Mouse (Mus musculus): ENCODE data around the gene 4930524J08Rik.

The 4930524J08Rik gene

GRCm38 (mm10) chr5:100005431-100005830, 26.6 kb downstream of the 4930524J08Rik start:
- no peak for DNase-seq (ENCODE audit: low read depth, low spot score)

GRCm38 (mm10) chr5:100005896-100006295, 27.0 kb downstream of the 4930524J08Rik start:
- no peak for DNase-seq (ENCODE audit: low read depth, low spot score)

GRCm38 (mm10) chr5:100006324-100007039, 27.6 kb downstream of the 4930524J08Rik start:
- DNase-seq (ENCODE audit: low read depth, low spot score), result no peak

- peak; percentile 89 for DNase-seq (ENCODE audit: low read depth, low spot score)
Observed at GRCm38 (mm10) chr5:100007040-100007375, 28.1 kb downstream of the 4930524J08Rik start.

DNA sequence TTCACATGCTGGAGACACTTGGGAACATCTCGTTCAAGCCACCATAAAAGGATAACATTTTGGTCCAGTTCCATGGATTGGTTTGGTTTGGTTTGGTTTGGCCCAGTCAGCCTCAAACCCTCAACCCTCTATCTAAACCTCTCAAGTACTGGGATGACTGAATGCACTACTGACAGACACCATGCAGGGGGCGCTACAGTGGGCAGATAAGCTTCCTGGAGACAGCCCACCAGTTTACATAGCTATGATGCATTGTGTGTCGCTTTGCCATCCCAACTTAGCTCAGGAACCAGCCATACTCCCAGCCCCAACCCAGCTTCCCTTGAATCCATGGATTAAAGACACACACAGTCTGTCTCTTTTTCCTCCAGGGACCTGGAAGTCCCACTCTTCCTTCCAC, 29.6 kb downstream of the 4930524J08Rik start:
- DNase-seq (ENCODE audit: low read depth, low spot score), result peak; percentile 49

DNA sequence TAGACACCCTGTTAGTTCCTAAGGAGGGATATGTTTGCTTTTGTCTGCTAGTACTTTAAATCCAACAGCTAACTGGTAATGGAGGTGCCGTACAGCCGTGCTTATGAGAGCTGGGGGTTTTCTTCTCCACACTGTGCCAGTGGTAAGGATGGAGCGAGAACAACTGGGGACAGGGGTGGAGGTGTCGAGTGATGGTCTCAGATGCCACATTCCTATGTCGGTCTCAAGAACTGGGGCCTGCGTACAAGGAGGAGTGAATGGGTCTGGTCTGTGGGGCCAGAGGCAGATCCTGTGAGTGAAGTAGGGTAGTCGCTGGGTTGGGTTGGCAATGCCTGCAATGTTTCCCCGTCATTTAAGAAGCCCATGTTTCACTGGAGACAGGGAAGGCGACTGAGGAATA, 33.7 kb downstream of the 4930524J08Rik start:
- no peak for DNase-seq (ENCODE audit: low read depth, low spot score)

DNA sequence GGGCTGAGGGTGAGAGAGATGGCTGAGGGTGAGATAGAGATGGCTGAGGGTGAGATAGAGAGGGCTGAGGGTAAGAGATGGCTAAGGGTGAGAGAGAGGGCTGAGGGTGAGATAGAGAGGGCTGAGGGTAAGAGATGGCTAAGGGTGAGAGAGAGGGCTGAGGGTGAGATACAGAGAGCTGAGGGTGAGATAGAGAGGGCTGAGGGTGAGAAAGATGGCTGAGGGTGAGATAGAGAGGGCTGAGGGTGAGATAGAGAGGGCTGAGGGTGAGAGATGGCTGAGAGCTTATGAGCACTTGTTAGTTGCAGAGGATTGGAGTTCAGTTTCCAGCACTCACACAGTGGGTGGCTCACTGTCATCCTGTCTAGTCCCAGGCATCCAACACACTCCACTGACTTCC, 41.2 kb downstream of the 4930524J08Rik start:
- DNase-seq (ENCODE audit: low read depth, low spot score), result no peak

DNA sequence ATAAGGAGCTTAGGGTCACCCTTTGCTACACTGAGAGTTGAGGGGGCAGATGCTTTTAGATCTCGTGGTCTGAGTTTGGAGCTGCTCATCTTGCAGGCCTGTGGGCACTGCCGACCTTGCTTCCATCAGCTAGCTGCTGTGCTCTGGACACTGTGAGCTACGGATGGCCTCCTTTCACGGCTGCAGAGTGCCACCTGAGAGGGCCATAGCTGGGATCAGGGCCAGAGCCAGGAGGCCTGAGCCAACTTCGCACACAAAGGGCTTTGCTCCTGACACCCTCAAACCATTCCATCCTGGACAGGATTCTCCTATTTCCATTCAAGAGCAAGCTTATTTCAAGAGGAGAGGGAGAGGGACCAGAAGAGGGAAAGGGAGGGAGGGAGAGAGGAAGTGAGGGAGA, 45.5 kb downstream of the 4930524J08Rik start:
- no peak for DNase-seq (ENCODE audit: low read depth, low spot score)

DNA sequence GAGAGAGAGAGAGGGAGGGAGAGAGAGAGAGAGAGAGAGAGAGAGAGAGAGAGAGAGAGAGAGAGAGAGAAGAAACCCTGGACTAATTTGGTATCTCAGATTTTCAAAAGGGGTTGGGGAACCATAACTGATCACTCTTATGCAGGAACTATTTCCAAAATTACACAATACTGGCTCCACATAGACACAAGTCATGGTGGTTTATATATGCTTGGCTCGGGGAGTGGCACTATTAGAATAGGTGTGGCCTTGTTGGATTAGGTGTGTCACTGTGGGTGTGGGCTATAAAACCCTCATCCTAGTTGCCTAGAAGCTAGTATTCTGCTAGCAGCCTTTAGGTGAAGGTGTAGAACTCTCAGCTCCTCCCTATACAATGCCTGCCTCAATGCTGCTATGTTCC, 46.0 kb downstream of the 4930524J08Rik start:
- DNase-seq (ENCODE audit: low read depth, low spot score), result no peak

Measured in ZHBTc4 (cell line).